Mouse (Mus musculus) CH12.LX (cell line): Measurements from ENCODE around the gene Arid5b. TPM values are rescaled to one million over a fixed set of nuclear protein-coding genes. Genes with fewer than 3 reads are reported as not detected.

Experiments
- DNase-seq: peaks from one replicate; pipeline ENCODE4 v3.0.0-alpha.2; 2013; ENCODE audit errors: extremely low read depth
- H3K27ac ChIP-seq: 2 replicates; pipeline ENCODE4 v1.5.1; 2012; ENCODE audit warnings: low read depth, mild to moderate bottlenecking, control low read depth, moderate library complexity; ENCODE audit not compliant: insufficient read depth
- H3K27me3 ChIP-seq: replicated peaks from 2 replicates; pipeline ENCODE3; 2012; ENCODE audit warnings: inconsistent platforms
- H3K36me3 ChIP-seq, 2 experiments: replicated peaks in 1 of 2; 2 replicates each; pipeline versions ENCODE3 to v1.6.1; 2012; ENCODE audit warnings: inconsistent platforms in 1 of 2, low read length in 1 of 2, mild to moderate bottlenecking in 1 of 2, mixed read lengths in 1 of 2, moderate library complexity in 1 of 2; ENCODE audit not compliant: control insufficient read depth in 1 of 2, insufficient read depth in 1 of 2
- H3K4me1 ChIP-seq, 2 experiments: 2 replicates each; pipeline ENCODE4 v1.6.1; 2012; ENCODE audit warnings: inconsistent platforms in 1 of 2, moderate library complexity in 1 of 2; ENCODE audit not compliant: insufficient read depth in 2 of 2, control insufficient read depth in 1 of 2
- H3K4me2 ChIP-seq: 2 replicates; pipeline ENCODE4 v1.6.1; 2012; ENCODE audit warnings: low read depth, mild to moderate bottlenecking, control low read depth; ENCODE audit not compliant: poor library complexity, insufficient read depth, severe bottlenecking
- H3K4me3 ChIP-seq, 3 experiments: fragments of 150-350 bp in 1 of 3; sonication (generic) in 1 of 3; replicated peaks in 1 of 3; 2 replicates each; pipeline versions ENCODE3 to v1.5.1; 2011 to 2012; ENCODE audit warnings: low read depth in 2 of 3, low read length in 2 of 3, mild to moderate bottlenecking in 2 of 3, moderate library complexity in 2 of 3, control low read depth in 1 of 3, improper control_type of control experiment in 1 of 3, inconsistent platforms in 1 of 3, mixed read lengths in 1 of 3; ENCODE audit not compliant: poor library complexity in 1 of 3
- H3K79me2 ChIP-seq: replicated peaks from 2 replicates; pipeline ENCODE4 v1.6.1; 2012; ENCODE audit warnings: mild to moderate bottlenecking, moderate library complexity; ENCODE audit not compliant: control insufficient read depth, poor library complexity, insufficient read depth, severe bottlenecking; ENCODE audit errors: extremely low read depth
- H3K9ac ChIP-seq: 2 replicates; pipeline ENCODE4 v1.6.1; 2012; ENCODE audit warnings: low read depth, mild to moderate bottlenecking, control low read depth, moderate library complexity; ENCODE audit not compliant: insufficient read depth
- H3K9me3 ChIP-seq: replicated peaks from 2 replicates; pipeline ENCODE3; 2012; ENCODE audit warnings: low read length, inconsistent platforms, mixed read lengths
- BHLHE40 ChIP-seq: IDR thresholded peaks from 2 replicates; pipeline ENCODE4 v1.6.1; 2011; ENCODE audit warnings: mild to moderate bottlenecking, low read depth, low read length, improper control_type of control experiment
- CHD1 ChIP-seq: IDR thresholded peaks from 2 replicates; pipeline ENCODE4 v1.6.1; 2012; ENCODE audit warnings: low read depth, low read length, improper control_type of control experiment, inconsistent platforms
- CHD2 ChIP-seq: IDR thresholded peaks from 2 replicates; pipeline ENCODE4 v1.6.1; 2011; ENCODE audit warnings: low read length, improper control_type of control experiment
- CTCF ChIP-seq, 2 experiments: IDR thresholded peaks in 1 of 2; conservative IDR thresholded peaks in 1 of 2; 2 replicates each; pipeline ENCODE4 v1.5.1; 2011 to 2012; ENCODE audit warnings: low read depth in 2 of 2, low read length in 2 of 2, improper control_type of control experiment in 1 of 2, inconsistent platforms in 1 of 2, mild to moderate bottlenecking in 1 of 2, moderate library complexity in 1 of 2
- E2F4 ChIP-seq: IDR thresholded peaks from 2 replicates; pipeline ENCODE4 v1.6.1; 2011; ENCODE audit warnings: low read depth, low read length, improper control_type of control experiment; ENCODE audit not compliant: insufficient replicate concordance
- ELF1 ChIP-seq: IDR thresholded peaks from 2 replicates; pipeline ENCODE4 v1.6.1; 2014; ENCODE audit warnings: low read depth, mild to moderate bottlenecking, inconsistent platforms, low read length, improper control_type of control experiment
- EP300 ChIP-seq: IDR thresholded peaks from 2 replicates; pipeline ENCODE4 v1.6.1; 2011; ENCODE audit warnings: low read length, improper control_type of control experiment
- ETS1 ChIP-seq: conservative IDR thresholded peaks from 2 replicates; pipeline ENCODE4 v1.6.1; 2012; ENCODE audit warnings: low read depth, mild to moderate bottlenecking, inconsistent platforms, low read length, improper control_type of control experiment, moderate library complexity
- GABPA ChIP-seq: IDR thresholded peaks from 2 replicates; pipeline ENCODE4 v1.6.1; 2012; ENCODE audit warnings: low read depth, low read length, improper control_type of control experiment, inconsistent platforms; ENCODE audit not compliant: insufficient replicate concordance
- HCFC1 ChIP-seq: IDR thresholded peaks from 2 replicates; pipeline ENCODE4 v1.6.1; 2012; ENCODE audit warnings: low read depth, mild to moderate bottlenecking, inconsistent platforms, low read length, improper control_type of control experiment
- IRF4 ChIP-seq: IDR thresholded peaks from 2 replicates; pipeline ENCODE4 v1.6.1; 2014; ENCODE audit warnings: low read depth, mild to moderate bottlenecking, inconsistent platforms, low read length, improper control_type of control experiment
- JUN ChIP-seq: IDR thresholded peaks from 2 replicates; pipeline ENCODE4 v1.6.1; 2011; ENCODE audit warnings: low read depth, mild to moderate bottlenecking, low read length, improper control_type of control experiment, moderate library complexity; ENCODE audit not compliant: insufficient read depth
- JUND ChIP-seq: conservative IDR thresholded peaks from 2 replicates; pipeline ENCODE4 v1.6.1; 2011; ENCODE audit warnings: low read depth, low read length, improper control_type of control experiment
- KAT2A ChIP-seq: IDR thresholded peaks from 2 replicates; pipeline ENCODE4 v1.6.1; 2012; ENCODE audit warnings: low read length, improper control_type of control experiment, inconsistent platforms; ENCODE audit not compliant: insufficient replicate concordance
- MAFK ChIP-seq: IDR thresholded peaks from 2 replicates; pipeline ENCODE4 v1.6.1; 2011; ENCODE audit warnings: low read length, improper control_type of control experiment; ENCODE audit not compliant: insufficient replicate concordance
- MAX ChIP-seq: IDR thresholded peaks from 2 replicates; pipeline ENCODE4 v1.6.1; 2011; ENCODE audit warnings: low read length, improper control_type of control experiment
- MAZ ChIP-seq: IDR thresholded peaks from 2 replicates; pipeline ENCODE4 v1.6.1; 2012; ENCODE audit warnings: low read depth, mild to moderate bottlenecking, inconsistent platforms, low read length, improper control_type of control experiment, moderate library complexity
- MEF2A ChIP-seq: IDR thresholded peaks from 2 replicates; pipeline ENCODE4 v1.6.1; 2014; ENCODE audit warnings: low read depth, mild to moderate bottlenecking, inconsistent platforms, low read length, improper control_type of control experiment, borderline replicate concordance
- MXI1 ChIP-seq: IDR thresholded peaks from 2 replicates; pipeline ENCODE4 v1.6.1; 2011; ENCODE audit warnings: mild to moderate bottlenecking, low read depth, low read length, improper control_type of control experiment
- MYC ChIP-seq: IDR thresholded peaks from 2 replicates; pipeline ENCODE4 v1.6.1; 2011; ENCODE audit warnings: low read depth, mild to moderate bottlenecking, improper control_type of control experiment, low read length
- NELFE ChIP-seq: IDR thresholded peaks from 2 replicates; pipeline ENCODE4 v1.6.1; 2011; ENCODE audit warnings: low read depth, low read length, improper control_type of control experiment
- NRF1 ChIP-seq: IDR thresholded peaks from 2 replicates; pipeline ENCODE4 v1.6.1; 2014; ENCODE audit warnings: low read depth, mild to moderate bottlenecking, inconsistent platforms, low read length, improper control_type of control experiment, moderate library complexity
- PAX5 ChIP-seq: IDR thresholded peaks from 2 replicates; pipeline ENCODE4 v1.6.1; 2012; ENCODE audit warnings: low read length, inconsistent platforms, mixed read lengths
- POLR2A ChIP-seq: IDR thresholded peaks from 2 replicates; pipeline ENCODE4 v1.6.1; 2011; ENCODE audit warnings: low read depth, mild to moderate bottlenecking, improper control_type of control experiment, low read length
- POLR2AphosphoS2 ChIP-seq: IDR thresholded peaks from 2 replicates; pipeline ENCODE4 v1.6.1; 2011; ENCODE audit warnings: low read depth, low read length, improper control_type of control experiment
- RAD21 ChIP-seq: IDR thresholded peaks from 2 replicates; pipeline ENCODE4 v1.6.1; 2011; ENCODE audit warnings: low read depth, mild to moderate bottlenecking, low read length, improper control_type of control experiment, moderate library complexity
- RCOR1 ChIP-seq: conservative IDR thresholded peaks from 2 replicates; pipeline ENCODE4 v1.6.1; 2012; ENCODE audit warnings: low read depth, mild to moderate bottlenecking, inconsistent platforms, low read length, improper control_type of control experiment
- SIN3A ChIP-seq: IDR thresholded peaks from 2 replicates; pipeline ENCODE4 v1.6.1; 2012; ENCODE audit warnings: low read length, improper control_type of control experiment, inconsistent platforms
- SMC3 ChIP-seq: IDR thresholded peaks from 2 replicates; pipeline ENCODE4 v1.6.1; 2011; ENCODE audit warnings: low read depth, low read length, improper control_type of control experiment
- TBP ChIP-seq: conservative IDR thresholded peaks from 2 replicates; pipeline ENCODE4 v1.6.1; 2011; ENCODE audit warnings: low read depth, low read length, improper control_type of control experiment
- TCF12 ChIP-seq: IDR thresholded peaks from 2 replicates; pipeline ENCODE4 v1.6.1; 2014; ENCODE audit warnings: low read depth, mild to moderate bottlenecking, inconsistent platforms, low read length, improper control_type of control experiment
- UBTF ChIP-seq: IDR thresholded peaks from 2 replicates; pipeline ENCODE4 v1.6.1; 2012; ENCODE audit warnings: low read depth, mild to moderate bottlenecking, inconsistent platforms, low read length, improper control_type of control experiment, moderate library complexity
- USF1 ChIP-seq: IDR thresholded peaks from 2 replicates; pipeline ENCODE4 v1.6.1; 2014; ENCODE audit warnings: low read depth, mild to moderate bottlenecking, inconsistent platforms, low read length, improper control_type of control experiment
- USF2 ChIP-seq: conservative IDR thresholded peaks from 2 replicates; pipeline ENCODE4 v1.6.1; 2011; ENCODE audit warnings: low read depth, low read length, improper control_type of control experiment
- ZC3H11A ChIP-seq: IDR thresholded peaks from 2 replicates; pipeline ENCODE4 v1.6.1; 2012; ENCODE audit warnings: low read depth, mild to moderate bottlenecking, inconsistent platforms, low read length, improper control_type of control experiment
- ZKSCAN1 ChIP-seq: IDR thresholded peaks from 2 replicates; pipeline ENCODE4 v1.6.1; 2012; ENCODE audit warnings: low read depth, inconsistent platforms, low read length, improper control_type of control experiment, borderline replicate concordance
- ZMIZ1 ChIP-seq: IDR thresholded peaks from 2 replicates; pipeline ENCODE4 v1.6.1; 2012; ENCODE audit warnings: low read depth, mild to moderate bottlenecking, inconsistent platforms, low read length, improper control_type of control experiment
- ZNF384 ChIP-seq: IDR thresholded peaks from 2 replicates; pipeline ENCODE4 v1.6.1; 2012; ENCODE audit warnings: low read depth, low read length, improper control_type of control experiment, inconsistent platforms
- dilution Hi-C: fragments of 300-500 bp; cut with MboI; formaldehyde crosslinking; loops from 2 replicates; pipeline ENCODE4 v1.14.3; 2020; ENCODE audit warnings: low sequenced_read_pairs; ENCODE audit not compliant: extremely low pct_unique_long_range_greater_than_20kb, extremely low pct_ligation_motif_present
- in situ Hi-C: fragments of 300-500 bp; cut with MboI; formaldehyde crosslinking; loops from 3 replicates; pipeline ENCODE4 v1.14.3; 2019; ENCODE audit warnings: low sequenced_read_pairs, low pct_ligation_motif_present, low pct_unique_long_range_greater_than_20kb, mixed read lengths
- polyA plus RNA-seq: library from polyadenylated mRNA; unstranded; fragments of >175 nt; gene quantifications from 2 replicates; pipeline ENCODE4 v1.2.1, GENCODE M21; 2012; ENCODE audit warnings: low read depth; ENCODE audit not compliant: insufficient read length
- total RNA-seq, 2 experiments: library from RNA; depleted of rRNA; stranded (reverse); fragments of 300-350 nt in 1 of 2; fragments of >200 nt in 1 of 2; gene quantifications; 2 replicates each; pipeline ENCODE4 v1.2.3; 2012 to 2014

Gene Arid5b
- total and polyA plus RNA-seq, 3 experiments: 1.1 to 2.6 (median 1.8) TPM

DNA sequence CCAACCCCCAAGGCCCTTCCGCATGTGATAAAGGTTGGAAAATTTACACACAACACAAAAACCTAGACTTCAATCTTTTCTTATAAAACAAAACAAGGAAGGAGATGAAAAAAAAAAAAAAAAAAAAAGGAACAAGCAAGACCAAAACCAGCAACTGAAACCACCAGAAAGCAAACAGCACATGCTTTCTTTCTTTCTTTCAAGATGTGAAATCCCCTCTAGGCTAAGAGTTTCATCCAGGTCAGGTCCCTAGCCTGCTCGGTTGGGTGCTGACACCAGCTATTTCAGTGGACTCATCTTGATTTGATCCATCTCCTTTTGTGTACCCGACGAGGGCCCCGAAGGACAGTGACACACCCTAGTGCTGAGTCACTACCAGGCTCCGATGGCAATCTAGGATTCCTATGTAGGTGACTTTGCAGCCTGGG, 29.2 kb downstream of the Arid5b start:
- Histone ChIP-seq H3K36me3 (peaks cover 0 to 3% of the 10 kb centered on the region in 2 experiments), H3K9me3 (no peaks in the 10 kb centered on the region), H3K79me2 (peaks cover 3% of the 10 kb centered on the region), H3K9ac (peak overlapping the region; percentile 84)
- DNase-seq: peak; percentile 77
- dilution Hi-C loops: no loop called here
- TF ChIP-seq POLR2A (peak; percentile 36; the same call in 1 of the 2 replicates), CTCF (conservative IDR thresholded peaks at IDR 0.05 in 1 of 2, IDR thresholded peaks at IDR 0.05 in 1 of 2; ENCODE audit: low read depth in 2 of 2, low read length in 2 of 2) (no peak), MAZ (no peak), ZMIZ1 (no peak), USF2 (no peak), POLR2AphosphoS2 (no peak), SMC3 (no peak), MEF2A (peak; percentile 67), EP300 (peak; percentile 77), JUND (0 out of 2 replicates have a peak, but pooled peaks have one; percentile 21), TBP (no peak), RCOR1 (no peak), ZC3H11A (no peak), CHD2 (no peak), MXI1 (peak; percentile 53; the same call in 1 of the 2 replicates), HCFC1 (no peak), CHD1 (no peak; the same call in 1 of the 2 replicates), KAT2A (no peak), E2F4 (no peak), ELF1 (no peak; the same call in 1 of the 2 replicates), IRF4 (peak; percentile 86), GABPA (no peak), MAFK (peak; percentile 88), ZNF384 (peak; percentile 98), PAX5 (no peak), USF1 (no peak), MAX (peak; percentile 83), SIN3A (0 out of 2 replicates have a peak, but pooled peaks have one; percentile 35), ETS1 (no peak; the same call in 1 of the 2 replicates), TCF12 (peak; percentile 66), NRF1 (no peak), RAD21 (no peak; the same call in none of the 2 replicates), NELFE (no peak), MYC (peak; percentile 89), ZKSCAN1 (no peak), BHLHE40 (peak; percentile 89), UBTF (no peak), JUN (no peak)
- TF ChIP-seq, all 38 proteins: peak for 13
- no peaks in the 10 kb centered on the region for H3K27me3 ChIP-seq
- H3K4me1 ChIP-seq: peaks cover 17 to 62% of the 10 kb centered on the region in 2 experiments
- H3K27ac ChIP-seq: peak overlapping the region; percentile 87
- peak overlapping the region in 2 of 3 experiments; percentile 6 to 15 for H3K4me3 ChIP-seq
- peak overlapping the region; percentile 8; the same call in 1 of the 2 replicates for H3K4me2 ChIP-seq
- in situ Hi-C loops: no loop called here
